Mouse (Mus musculus): ENCODE results near the gene Ly9. TPM values are rescaled to one million over a fixed set of nuclear protein-coding genes. Genes with fewer than 3 reads are reported as not detected.

Ly9 gene
- total and polyA plus RNA-seq, 2 experiments from 2014 or later = 0.63 TPM; not detected in 1

DNA sequence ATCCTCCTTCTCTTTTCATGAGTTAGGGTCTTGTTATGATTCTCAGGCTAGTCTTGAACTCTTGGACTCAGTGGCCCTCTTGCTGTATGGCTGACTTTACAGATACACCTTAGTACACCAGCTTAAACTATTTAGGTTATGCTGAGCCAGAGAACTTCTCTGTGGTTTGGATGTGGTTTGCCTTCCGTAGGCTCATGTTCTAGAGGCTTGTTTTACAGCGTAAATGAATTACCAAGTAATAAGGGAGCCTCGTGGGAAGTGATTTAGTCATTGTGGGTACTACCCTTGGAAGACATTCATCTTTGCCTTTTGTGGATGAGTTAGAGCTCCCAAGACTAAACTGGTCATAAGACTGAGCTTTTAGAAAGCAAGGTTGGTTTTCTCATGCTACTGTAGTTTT lies 20.6 kb upstream of the Ly9 start:
- no peak for TF ChIP-seq CTCF (IDR thresholded peaks at IDR 0.05; ENCODE audit: low read depth)
- H3K9me3 ChIP-seq (ENCODE audit: low read length) = no peaks in the 10 kb centered on the region
- H3K4me2 ChIP-seq (ENCODE audit: low read depth, low read length) = no peak overlapping the region
- H3K36me3 ChIP-seq (ENCODE audit: insufficient read depth, low read length) = no peaks in the 10 kb centered on the region
- no peak for DNase-seq (ENCODE audit: low spot score)
- no peaks in the 10 kb centered on the region for H3K4me1 ChIP-seq (ENCODE audit: insufficient read depth, low read length)
- no peak overlapping the region for H3K4me3 ChIP-seq (ENCODE audit: low read length)
- 82% methylated on average over 3 of the region's 3 CpGs for WGBS
- no peaks in the 10 kb centered on the region for H3K27me3 ChIP-seq (ENCODE audit: insufficient read depth, low read length)
- ATAC-seq = no peak
- H3K9ac ChIP-seq (replicated peaks; ENCODE audit: low read length) = no peak overlapping the region
- H3K27ac ChIP-seq = no peak overlapping the region

DNA sequence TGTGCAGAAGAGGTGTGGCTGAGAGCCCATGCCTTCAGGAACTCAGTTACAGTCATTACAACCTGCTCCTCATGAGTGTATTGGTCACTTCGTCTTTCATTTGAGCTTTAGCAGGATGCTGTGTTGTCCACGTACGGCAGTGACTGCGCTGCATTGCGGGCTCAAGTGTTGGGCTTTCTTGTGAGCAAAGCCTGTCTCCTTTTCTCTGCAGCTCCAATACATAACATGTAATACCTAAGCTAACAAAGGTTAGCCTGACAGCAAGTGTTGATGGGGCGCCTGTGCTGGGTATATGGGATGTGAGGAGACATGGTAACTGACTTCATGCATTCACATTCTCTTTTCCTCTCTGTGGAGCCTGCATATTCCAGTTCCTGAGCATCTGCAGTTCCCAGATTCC lies 12.9 kb upstream of the Ly9 start:
- Histone ChIP-seq H3K4me3 (ENCODE audit: low read length) (no peak overlapping the region), H3K9ac (replicated peaks; ENCODE audit: low read length) (no peak overlapping the region), H3K4me2 (ENCODE audit: low read depth, low read length) (no peak overlapping the region), H3K27me3 (ENCODE audit: insufficient read depth, low read length) (no peaks in the 10 kb centered on the region), H3K9me3 (ENCODE audit: low read length) (no peaks in the 10 kb centered on the region), H3K36me3 (ENCODE audit: insufficient read depth, low read length) (no peaks in the 10 kb centered on the region), H3K4me1 (ENCODE audit: insufficient read depth, low read length) (no peaks in the 10 kb centered on the region), H3K27ac (no peak overlapping the region)
- WGBS = 89% methylated on average over 6 of the region's 6 CpGs
- no peak for TF ChIP-seq CTCF (IDR thresholded peaks at IDR 0.05; ENCODE audit: low read depth)
- ATAC-seq = no peak
- no peak for DNase-seq (ENCODE audit: low spot score)

DNA sequence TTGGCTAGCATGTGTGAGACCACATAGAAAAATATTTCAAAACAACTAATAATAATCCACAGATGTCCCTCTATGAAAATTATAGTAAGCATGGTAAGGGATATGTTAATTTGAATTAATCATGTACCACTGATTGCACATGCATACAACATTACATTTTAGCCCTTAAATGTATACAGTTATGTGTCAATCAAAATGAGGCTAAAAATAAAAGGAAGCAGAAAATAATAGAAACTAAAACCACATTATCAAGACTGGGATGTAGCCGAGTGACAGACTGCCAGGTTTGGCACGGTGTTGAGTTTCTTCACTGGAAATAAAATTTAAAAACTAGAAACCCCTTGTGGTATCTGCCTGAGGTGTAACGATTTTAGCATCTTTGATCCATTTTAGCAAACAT lies 12.4 kb upstream of the Ly9 start:
- no peak for TF ChIP-seq CTCF (IDR thresholded peaks at IDR 0.05; ENCODE audit: low read depth)
- H3K36me3 ChIP-seq (ENCODE audit: insufficient read depth, low read length) = no peaks in the 10 kb centered on the region
- H3K27me3 ChIP-seq (ENCODE audit: insufficient read depth, low read length) = no peaks in the 10 kb centered on the region
- ATAC-seq (no peak), DNase-seq (ENCODE audit: low spot score) (no peak)
- no peak overlapping the region for H3K4me2 ChIP-seq (ENCODE audit: low read depth, low read length)
- H3K9ac ChIP-seq (replicated peaks; ENCODE audit: low read length) = no peak overlapping the region
- no peaks in the 10 kb centered on the region for H3K4me1 ChIP-seq (ENCODE audit: insufficient read depth, low read length)
- H3K27ac ChIP-seq = no peak overlapping the region
- WGBS = 86% methylated on average over 3 of the region's 3 CpGs
- no peaks in the 10 kb centered on the region for H3K9me3 ChIP-seq (ENCODE audit: low read length)
- no peak overlapping the region for H3K4me3 ChIP-seq (ENCODE audit: low read length)

DNA sequence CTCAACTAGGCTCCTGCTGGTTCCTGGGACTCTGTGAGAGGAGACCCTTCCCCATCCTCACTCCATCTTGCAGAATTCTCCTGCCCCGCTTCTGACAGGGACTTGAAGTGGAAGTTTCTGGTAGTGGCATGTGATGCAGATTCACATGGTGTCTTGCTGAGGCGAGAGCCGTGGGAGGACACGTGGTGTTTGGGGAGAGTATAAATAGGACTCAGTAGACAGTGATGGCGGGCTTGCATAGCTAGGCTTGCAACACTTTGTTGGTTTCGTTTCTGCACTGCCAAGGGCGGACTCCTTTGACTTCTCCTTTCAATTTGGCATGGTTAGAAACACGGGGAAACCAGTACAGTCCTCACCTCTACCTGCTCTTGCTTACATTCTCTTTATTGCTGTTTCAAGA lies 11.8 kb upstream of the Ly9 start:
- H3K4me2 ChIP-seq (ENCODE audit: low read depth, low read length) = no peak overlapping the region
- no peak overlapping the region for H3K27ac ChIP-seq
- 84% methylated on average over 8 of the region's 8 CpGs for WGBS
- no peaks in the 10 kb centered on the region for H3K27me3 ChIP-seq (ENCODE audit: insufficient read depth, low read length)
- H3K9me3 ChIP-seq (ENCODE audit: low read length) = no peaks in the 10 kb centered on the region
- ATAC-seq (no peak), DNase-seq (ENCODE audit: low spot score) (no peak)
- no peaks in the 10 kb centered on the region for H3K4me1 ChIP-seq (ENCODE audit: insufficient read depth, low read length)
- H3K9ac ChIP-seq (replicated peaks; ENCODE audit: low read length) = no peak overlapping the region
- TF ChIP-seq CTCF (IDR thresholded peaks at IDR 0.05; ENCODE audit: low read depth) = no peak
- H3K4me3 ChIP-seq (ENCODE audit: low read length) = no peak overlapping the region
- no peaks in the 10 kb centered on the region for H3K36me3 ChIP-seq (ENCODE audit: insufficient read depth, low read length)

DNA sequence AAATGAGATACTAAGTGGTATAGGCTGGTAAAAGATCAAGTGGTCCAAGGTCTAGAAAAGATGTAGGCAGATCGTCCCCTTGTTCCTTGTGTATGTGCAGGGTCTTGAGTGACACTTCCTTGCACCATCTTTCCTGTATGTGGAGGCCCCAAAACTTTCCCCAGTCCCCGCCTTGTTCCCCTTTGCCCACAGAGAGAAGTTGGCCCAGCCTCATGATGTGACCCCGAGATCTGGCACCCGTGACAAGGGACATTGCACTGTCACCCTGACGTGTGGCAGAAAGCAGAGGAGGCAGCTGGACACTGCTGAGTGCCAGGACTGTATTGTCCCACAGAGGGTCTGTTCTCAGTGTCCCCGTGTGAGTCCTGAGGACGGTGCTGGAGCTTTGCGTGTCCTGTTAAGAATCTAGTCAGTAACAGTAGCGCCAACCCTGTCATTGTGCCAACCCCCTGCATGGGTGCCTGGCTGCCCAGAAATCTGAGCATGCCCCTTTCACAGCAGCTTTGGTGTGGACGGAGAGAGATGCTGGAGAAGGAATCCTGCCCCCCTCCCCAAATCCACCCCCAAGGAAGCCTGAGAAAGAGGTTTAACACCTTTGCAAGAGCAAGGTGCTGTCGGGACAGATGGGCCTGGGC lies 9.8 kb upstream of the Ly9 start:
- TF ChIP-seq CTCF (IDR thresholded peaks at IDR 0.05; ENCODE audit: low read depth) = no peak
- WGBS = 60% methylated on average over 11 of the region's 11 CpGs
- DNase-seq (ENCODE audit: low spot score) (peak; percentile 21), ATAC-seq (no peak)
- no peak overlapping the region for H3K4me3 ChIP-seq (ENCODE audit: low read length)
- H3K4me2 ChIP-seq (ENCODE audit: low read depth, low read length) = no peak overlapping the region
- H3K36me3 ChIP-seq (ENCODE audit: insufficient read depth, low read length) = no peaks in the 10 kb centered on the region
- H3K27me3 ChIP-seq (ENCODE audit: insufficient read depth, low read length) = no peaks in the 10 kb centered on the region
- no peak overlapping the region for H3K27ac ChIP-seq
- H3K9ac ChIP-seq (replicated peaks; ENCODE audit: low read length) = no peak overlapping the region
- no peaks in the 10 kb centered on the region for H3K9me3 ChIP-seq (ENCODE audit: low read length)
- H3K4me1 ChIP-seq (ENCODE audit: insufficient read depth, low read length) = no peaks in the 10 kb centered on the region

DNA sequence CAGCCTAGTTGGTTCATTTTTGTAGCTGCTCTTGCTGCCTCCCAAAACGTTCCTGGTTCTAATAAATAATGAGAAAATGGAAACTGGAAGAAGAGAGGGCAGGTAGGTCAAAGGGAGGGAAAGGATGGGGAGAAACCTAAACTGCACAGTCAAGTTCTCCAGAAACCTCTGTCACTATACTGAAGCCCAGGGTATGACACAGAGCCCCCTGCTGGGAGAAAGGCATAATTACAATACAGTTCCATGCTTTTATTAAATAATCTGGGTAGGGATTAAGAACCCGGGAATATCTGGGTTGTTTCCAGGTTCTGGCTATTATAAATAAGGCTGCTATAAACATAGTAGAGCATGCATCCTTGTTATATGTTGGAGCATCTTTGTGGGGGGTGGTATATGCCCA lies 6.8 kb upstream of the Ly9 start:
- ATAC-seq (no peak), DNase-seq (ENCODE audit: low spot score) (no peak)

DNA sequence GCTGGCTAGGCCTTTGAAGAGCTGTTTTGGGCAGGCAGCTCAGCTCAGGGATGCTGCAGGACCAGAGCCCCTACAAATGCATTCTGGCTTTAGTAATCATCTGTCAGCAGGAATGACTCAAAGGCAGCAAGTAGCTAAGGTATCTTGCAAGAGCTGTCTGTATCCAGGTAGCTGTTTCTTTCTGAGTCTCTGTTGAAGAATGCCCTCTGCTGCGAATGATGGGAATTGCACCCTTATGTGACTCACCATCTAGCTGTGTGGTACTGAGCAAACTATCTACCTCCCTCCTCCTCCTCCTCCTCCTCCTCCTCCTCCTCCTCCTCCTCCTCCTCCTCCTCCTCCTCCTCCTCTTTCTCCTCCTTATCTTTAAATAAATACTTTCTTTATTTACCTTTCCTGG lies 3.6 kb upstream of the Ly9 start:
- no peaks in the 10 kb centered on the region for H3K36me3 ChIP-seq (ENCODE audit: insufficient read depth, low read length)
- no peak overlapping the region for H3K27ac ChIP-seq
- DNase-seq (ENCODE audit: low spot score) = peak; percentile 41
- no peaks in the 10 kb centered on the region for H3K27me3 ChIP-seq (ENCODE audit: insufficient read depth, low read length)
- TF ChIP-seq CTCF (IDR thresholded peaks at IDR 0.05; ENCODE audit: low read depth) = peak; percentile 53
- no peaks in the 10 kb centered on the region for H3K4me1 ChIP-seq (ENCODE audit: insufficient read depth, low read length)
- no peak overlapping the region for H3K9ac ChIP-seq (replicated peaks; ENCODE audit: low read length)
- H3K9me3 ChIP-seq (ENCODE audit: low read length) = no peaks in the 10 kb centered on the region
- no peak overlapping the region for H3K4me3 ChIP-seq (ENCODE audit: low read length)
- no peak for ATAC-seq
- 26% methylated on average over 1 of the region's 1 CpGs for WGBS
- H3K4me2 ChIP-seq (ENCODE audit: low read depth, low read length) = no peak overlapping the region

More for the DNA sequence above, 6.8 kb upstream of the Ly9 start:
- Histone ChIP-seq H3K9ac (replicated peaks; ENCODE audit: low read length) (no peak overlapping the region), H3K27ac (no peak overlapping the region), H3K36me3 (ENCODE audit: insufficient read depth, low read length) (no peaks in the 10 kb centered on the region), H3K4me1 (ENCODE audit: insufficient read depth, low read length) (no peaks in the 10 kb centered on the region), H3K9me3 (ENCODE audit: low read length) (no peaks in the 10 kb centered on the region), H3K4me2 (ENCODE audit: low read depth, low read length) (no peak overlapping the region), H3K4me3 (ENCODE audit: low read length) (no peak overlapping the region), H3K27me3 (ENCODE audit: insufficient read depth, low read length) (no peaks in the 10 kb centered on the region)
- TF ChIP-seq CTCF (IDR thresholded peaks at IDR 0.05; ENCODE audit: low read depth) = no peak
- 41% methylated on average over 2 of the region's 2 CpGs for WGBS
